ENCODE assay signal across 12 mouse cellular contexts in the genomic region with DNA sequence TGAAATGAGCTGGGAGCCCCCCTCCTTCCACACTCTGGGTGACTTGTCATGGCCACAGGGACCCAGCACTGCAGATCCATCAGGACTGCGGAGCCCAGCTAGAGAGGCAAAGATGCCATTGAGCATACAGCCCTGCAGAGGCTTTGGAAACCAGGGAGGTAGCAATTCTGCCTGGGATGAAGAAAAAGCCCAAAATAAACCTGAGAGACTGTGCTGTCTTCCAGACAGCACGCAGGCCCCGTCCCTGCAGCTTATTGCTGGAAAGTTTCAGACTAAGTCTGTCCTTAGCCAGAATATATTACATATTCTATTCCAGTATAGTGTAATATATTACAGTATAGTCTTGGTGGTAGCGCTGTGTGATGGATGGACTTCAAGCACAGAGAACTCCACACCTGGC.
"Had no signal": no experiment of that assay in that cellular context is flagged by ENCODE, and none has a peak within 500 bp of the region (broad histone marks: within the 10 kb centered on the region; RNA-seq: fewer than 3 reads in every experiment).

No protein-coding gene starts in this region.

- H3K36me3 ChIP-seq: neural tube, embryonic 15.5 days had no signal

- H3K9ac ChIP-seq: liver, embryonic 14.5 days; neural tube, embryonic 15.5 days had no signal

- H3K4me1 ChIP-seq: neural tube, embryonic 15.5 days had no signal

- H3K27me3 ChIP-seq: neural tube, embryonic 15.5 days had no signal

- DNase-seq: kidney, adult 2 months; kidney, postnatal 25 days; lung, adult 18-20 months; midbrain, embryonic 14.5 days; right cerebral cortex, adult 18-20 months; right cerebral cortex, postnatal 4 days; spleen, adult 18-20 months; thymus, adult 2 months; thymus, postnatal 25 days had no signal

- H3K4me3 ChIP-seq: myocyte; neural tube, embryonic 15.5 days had no signal

- H3K27ac ChIP-seq: liver, embryonic 14.5 days; neural tube, embryonic 15.5 days had no signal

- H3K4me2 ChIP-seq: neural tube, embryonic 15.5 days had no signal

- H3K9me3 ChIP-seq: neural tube, embryonic 15.5 days had no signal
